Mouse (Mus musculus) cerebellum, postnatal 4 days (tissue): ENCODE measurements around the gene Ech1.

Experiments
- DNase-seq, 2 experiments: peaks; one replicate each; pipeline ENCODE4 v3.0.0; 2022; ENCODE audit warnings: low spot score in 2 of 2, mixed read lengths in 1 of 2

Gene Ech1

GRCm38 (mm10) chr7:28802846-28803588 is 22.0 kb upstream of the Ech1 start:
- no peak for DNase-seq

GRCm38 (mm10) chr7:28803756-28804155 is 21.3 kb upstream of the Ech1 start:
- no peak for DNase-seq

- DNase-seq = no peak
Measured at GRCm38 (mm10) chr7:28806869-28807268, 18.1 kb upstream of the Ech1 start.

GRCm38 (mm10) chr7:28807641-28808220 is 17.3 kb upstream of the Ech1 start:
- DNase-seq = no peak

GRCm38 (mm10) chr7:28808221-28808941 is 16.6 kb upstream of the Ech1 start, which contains the start of gene Hnrnpl:
TSS of gene Hnrnpl (plus strand) at chr7:28808541.
- DNase-seq = no peak

GRCm38 (mm10) chr7:28808957-28809393 is 16.0 kb upstream of the Ech1 start:
- DNase-seq = peak; percentile 82 to 95

GRCm38 (mm10) chr7:28809401-28810089 is 15.5 kb upstream of the Ech1 start:
- DNase-seq = peak in 1 of 2 experiments; percentile 61

GRCm38 (mm10) chr7:28810107-28811066 is 14.6 kb upstream of the Ech1 start:
- peak; percentile 98 to 99 for DNase-seq

- peak; percentile 92 to 96 for DNase-seq
Measured at GRCm38 (mm10) chr7:28811228-28811627, 13.8 kb upstream of the Ech1 start.

- DNase-seq = no peak
Measured at GRCm38 (mm10) chr7:28811640-28812275, 13.3 kb upstream of the Ech1 start.

GRCm38 (mm10) chr7:28812436-28812835 is 12.6 kb upstream of the Ech1 start:
- DNase-seq = no peak

GRCm38 (mm10) chr7:28812949-28813348 is 12.1 kb upstream of the Ech1 start:
- DNase-seq = no peak

GRCm38 (mm10) chr7:28814306-28815034 is 10.5 kb upstream of the Ech1 start:
- DNase-seq = no peak

GRCm38 (mm10) chr7:28815230-28815629 is 9.8 kb upstream of the Ech1 start:
- no peak for DNase-seq

- DNase-seq = no peak
Measured at GRCm38 (mm10) chr7:28816201-28816600, 8.8 kb upstream of the Ech1 start.

- DNase-seq = no peak
Measured at GRCm38 (mm10) chr7:28816920-28817319, 8.1 kb upstream of the Ech1 start.

GRCm38 (mm10) chr7:28817524-28817923 is 7.5 kb upstream of the Ech1 start:
- no peak for DNase-seq

GRCm38 (mm10) chr7:28817957-28818356 is 7.1 kb upstream of the Ech1 start:
- no peak for DNase-seq

GRCm38 (mm10) chr7:28818436-28818835 is 6.6 kb upstream of the Ech1 start:
- DNase-seq = no peak
